Mouse (Mus musculus) heart, embryonic 14.5 days (tissue): Measurements from ENCODE around the gene Rnls. TPM values are rescaled to one million over a fixed set of nuclear protein-coding genes. Genes with fewer than 3 reads are reported as not detected.
A peak's percentile ranks its signal among the peaks of the same experiment; 100 is the strongest.
"Not testable (repeated sequence)": the region's sequence is repeated elsewhere in the genome, so short reads cannot be mapped to it uniquely, and the experiment has no call there.

Experiments used
- ATAC-seq: fragments of 200-750 bp; cut with Nextera tagmentation; 2 replicates; pipeline ENCODE4 v1.8.0; 2017; ENCODE audit warnings: low read depth, moderate TSS enrichment; ENCODE audit not compliant: insufficient number of reproducible peaks, insufficient read depth, low FRiP score
- H3K27ac ChIP-seq, 2 experiments: fragments of 200-500 bp in 1 of 2; fragments of 300-500 bp in 1 of 2; sonication (generic) in 1 of 2; replicated peaks in 1 of 2; 2 replicates each; pipeline ENCODE4 v1.5.1; 2012 to 2014; ENCODE audit warnings: low read depth in 2 of 2, low read length in 2 of 2, control low read depth in 1 of 2, mild to moderate bottlenecking in 1 of 2, mixed read lengths in 1 of 2; ENCODE audit not compliant: control insufficient read depth in 1 of 2, insufficient read depth in 1 of 2
- H3K27me3 ChIP-seq: fragments of 300-500 bp; sonication (generic); 2 replicates; pipeline ENCODE4 v1.6.1; 2014; ENCODE audit warnings: mild to moderate bottlenecking, low read length, control low read depth; ENCODE audit not compliant: control insufficient read depth, insufficient read depth
- H3K36me3 ChIP-seq: fragments of 300-500 bp; sonication (generic); 2 replicates; pipeline ENCODE4 v1.6.1; 2014; ENCODE audit warnings: mild to moderate bottlenecking, control low read depth, low read length, mixed read lengths; ENCODE audit not compliant: control insufficient read depth, insufficient read depth
- H3K4me1 ChIP-seq, 2 experiments: fragments of 200-500 bp in 1 of 2; fragments of 300-500 bp in 1 of 2; sonication (generic) in 1 of 2; 2 replicates each; pipeline ENCODE4 v1.6.1; 2012 to 2014; ENCODE audit warnings: low read length in 2 of 2, control low read depth in 1 of 2, mixed read lengths in 1 of 2; ENCODE audit not compliant: control insufficient read depth in 2 of 2, insufficient read depth in 2 of 2
- H3K4me2 ChIP-seq: fragments of 300-500 bp; sonication (generic); 2 replicates; pipeline ENCODE4 v1.6.1; 2014; ENCODE audit warnings: mild to moderate bottlenecking, low read length
- H3K4me3 ChIP-seq, 2 experiments: fragments of 200-500 bp in 1 of 2; fragments of 300-500 bp in 1 of 2; sonication (generic) in 1 of 2; 2 replicates each; pipeline ENCODE4 v1.5.1; 2012 to 2014; ENCODE audit warnings: low read length in 2 of 2, mild to moderate bottlenecking in 2 of 2, control low read depth in 1 of 2, low read depth in 1 of 2, moderate library complexity in 1 of 2; ENCODE audit not compliant: control insufficient read depth in 1 of 2, insufficient read depth in 1 of 2
- H3K9ac ChIP-seq: fragments of 300-500 bp; sonication (generic); 2 replicates; pipeline ENCODE4 v1.6.1; 2014; ENCODE audit warnings: mild to moderate bottlenecking, low read length
- H3K9me3 ChIP-seq: fragments of 300-500 bp; sonication (generic); 2 replicates; pipeline ENCODE4 v1.6.1; 2016; ENCODE audit warnings: low read length, control low read depth; ENCODE audit not compliant: control insufficient read depth
- WGBS: fragments of 180-500 bp; shearing (Covaris S2); extraction: QIAGEN DNeasy Blood & Tissue Kit; methylation state at CpG from one replicate; pipeline ENCODE4 v1.1.7; 2014; 5-methylcytosine and 5-hydroxymethylcytosine counted together
- polyA plus RNA-seq: library from polyadenylated mRNA; unstranded; fragments of >200 nt; fragmentation: Nextera tagmentation; extraction: Ambion mirVana; gene quantifications from 2 replicates; pipeline ENCODE4 v1.2.1, GENCODE M21; 2014

Gene Rnls
- polyA plus RNA-seq = 11.5 and 12.0 TPM in 2 replicates

DNA sequence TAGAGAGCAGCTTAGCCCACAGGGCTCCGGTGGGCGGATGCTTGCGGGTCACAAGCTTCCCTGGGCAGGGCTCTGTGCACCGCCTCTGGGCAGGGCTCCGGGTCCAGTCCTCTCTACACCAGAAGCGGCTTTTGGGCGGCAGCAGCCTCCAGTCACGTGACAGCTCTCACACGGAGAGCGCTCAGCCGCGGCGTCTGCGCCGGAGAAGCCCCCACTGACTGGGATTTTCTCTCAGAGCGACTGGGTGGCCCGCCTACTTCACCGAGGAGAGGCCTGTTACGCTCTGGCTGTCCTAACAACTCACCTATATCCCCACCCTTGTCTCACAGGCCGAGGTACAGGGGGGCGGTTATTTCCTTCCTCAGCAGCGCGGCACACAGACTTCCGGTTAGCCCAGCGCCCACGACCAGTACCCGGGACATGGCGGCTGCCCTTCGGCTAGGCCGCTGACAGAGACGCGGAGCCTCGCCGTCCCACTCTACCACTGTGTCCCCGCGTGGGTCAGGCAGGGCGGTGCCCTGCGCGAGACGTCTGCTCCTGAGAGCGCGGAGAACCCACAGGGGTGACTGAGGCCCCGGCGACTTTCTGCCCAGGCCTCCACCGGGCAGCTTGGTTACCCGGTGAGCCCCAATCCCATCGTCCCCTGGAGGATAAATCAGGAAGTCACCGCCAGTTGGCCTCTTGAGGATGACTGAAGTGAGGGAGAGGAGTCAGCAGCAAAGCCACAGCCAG is at the start of gene Rnls:
TSS of gene Rnls (minus strand) at position 645 of the 732 bp plus-strand sequence.
- Histone ChIP-seq H3K27ac (peak within 1 kb of the TSS; percentile 74 to 90), H3K4me2 (peak within 1 kb of the TSS; percentile 75), H3K9me3 (no peaks in the 10 kb centered on the region), H3K9ac (peak within 1 kb of the TSS; percentile 89), H3K4me1 (no peaks in the 10 kb centered on the region), H3K27me3 (no peaks in the 10 kb centered on the region), H3K36me3 (no peaks in the 10 kb centered on the region), H3K4me3 (peak within 1 kb of the TSS; percentile 60 to 61)
- ATAC-seq = peak; percentile 97
- under 1% methylated on average over 48 of the region's 48 CpGs for WGBS

- no peak overlapping the region for H3K27ac ChIP-seq
- no peaks in the 10 kb centered on the region for H3K4me1 ChIP-seq
- H3K27me3 ChIP-seq = no peaks in the 10 kb centered on the region
- no peak overlapping the region for H3K9ac ChIP-seq
- no peak for ATAC-seq
- WGBS = 29% methylated on average over 2 of the region's 2 CpGs
- H3K4me3 ChIP-seq = no peak overlapping the region
- no peak overlapping the region for H3K4me2 ChIP-seq
- H3K36me3 ChIP-seq = no peaks in the 10 kb centered on the region
- no peaks in the 10 kb centered on the region for H3K9me3 ChIP-seq
Measured at GRCm38 (mm10) chr19:33429457-33429856, 37.4 kb upstream of the Rnls start.

DNA sequence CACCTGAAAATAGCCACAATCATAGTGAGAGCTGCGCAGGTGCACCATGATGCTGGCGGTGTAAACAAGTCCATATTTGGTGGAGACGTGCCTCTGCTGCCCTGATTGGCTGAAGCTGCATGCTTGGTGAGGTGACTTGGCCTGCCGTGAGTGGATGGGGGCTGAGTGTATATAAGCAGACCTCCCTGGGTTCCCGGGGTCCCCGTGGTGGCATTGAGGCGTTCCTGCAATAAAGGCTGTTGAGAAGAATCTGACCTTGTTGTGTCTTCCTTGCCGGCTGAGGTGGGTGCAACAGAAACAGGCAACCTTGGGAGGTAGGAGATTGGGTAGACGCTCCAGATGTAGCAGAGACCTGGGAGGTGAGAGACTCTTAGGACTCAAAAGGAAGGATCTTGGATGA is 27.3 kb upstream of the Rnls start:
- not testable (repeated sequence) for ATAC-seq, H3K9me3 ChIP-seq, H3K27ac ChIP-seq, H3K36me3 ChIP-seq, H3K9ac ChIP-seq, H3K27me3 ChIP-seq, H3K4me2 ChIP-seq, H3K4me1 ChIP-seq, H3K4me3 ChIP-seq
- WGBS = 84% methylated on average over 9 of the region's 9 CpGs

- 87% methylated on average over 2 of the region's 2 CpGs for WGBS
- H3K27me3 ChIP-seq = no peaks in the 10 kb centered on the region
- H3K4me2 ChIP-seq = no peak overlapping the region
- H3K4me1 ChIP-seq = no peaks in the 10 kb centered on the region
- no peak for ATAC-seq
- H3K4me3 ChIP-seq = no peak overlapping the region
- H3K36me3 ChIP-seq = no peaks in the 10 kb centered on the region
- no peak overlapping the region for H3K27ac ChIP-seq
- no peak overlapping the region for H3K9ac ChIP-seq
- no peaks in the 10 kb centered on the region for H3K9me3 ChIP-seq
Measured at GRCm38 (mm10) chr19:33380825-33381224, 11.3 kb downstream of the Rnls start.

DNA sequence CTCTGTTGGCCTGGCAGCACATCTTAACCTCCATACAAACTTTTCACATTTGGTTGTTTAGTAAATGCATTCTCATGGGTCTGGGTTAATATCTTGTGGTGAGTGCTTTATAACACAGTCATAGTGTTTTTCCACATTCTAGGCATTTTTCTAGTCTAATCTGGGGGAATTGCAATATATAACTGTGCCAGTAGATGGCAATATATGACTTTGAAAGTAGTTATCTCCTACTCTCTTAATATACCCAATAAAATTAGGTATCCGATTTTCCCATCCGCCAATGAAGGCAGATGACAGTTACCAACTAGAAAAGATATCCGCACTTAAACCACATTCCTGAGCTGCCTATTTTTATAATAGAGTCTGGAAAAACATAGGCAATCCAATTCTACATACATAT is 11.7 kb downstream of the Rnls start:
- Histone ChIP-seq H3K36me3 (no peaks in the 10 kb centered on the region), H3K9me3 (no peaks in the 10 kb centered on the region), H3K9ac (no peak overlapping the region), H3K4me3 (no peak overlapping the region), H3K27ac (no peak overlapping the region), H3K4me2 (no peak overlapping the region), H3K4me1 (no peaks in the 10 kb centered on the region), H3K27me3 (no peaks in the 10 kb centered on the region)
- no peak for ATAC-seq
- WGBS = 10% methylated on average over 3 of the region's 3 CpGs

DNA sequence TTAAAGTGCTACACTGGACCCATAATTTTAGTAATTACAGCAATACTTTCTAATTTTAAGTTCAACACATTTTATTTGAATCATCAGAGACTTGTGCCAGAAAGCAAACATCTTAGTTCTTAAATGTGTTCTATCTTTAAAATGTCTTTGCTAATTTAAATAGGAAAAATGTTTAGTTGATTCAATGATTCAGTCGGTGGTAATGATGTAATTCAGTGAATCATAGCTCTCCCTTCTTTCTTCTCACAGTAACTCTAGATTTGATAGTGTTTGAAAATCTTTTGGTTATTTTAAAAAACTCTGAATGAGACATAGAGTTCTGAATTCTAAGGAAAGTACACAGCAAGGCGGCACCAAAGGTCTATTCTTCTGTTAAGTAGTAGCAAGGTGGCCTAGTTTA is 23.3 kb downstream of the Rnls start:
- Histone ChIP-seq H3K9me3 (no peaks in the 10 kb centered on the region), H3K4me2 (no peak overlapping the region), H3K4me1 (no peaks in the 10 kb centered on the region), H3K4me3 (no peak overlapping the region), H3K36me3 (no peaks in the 10 kb centered on the region), H3K27ac (no peak overlapping the region), H3K9ac (no peak overlapping the region), H3K27me3 (no peaks in the 10 kb centered on the region)
- ATAC-seq = no peak
- WGBS = 73% methylated on average over 2 of the region's 2 CpGs

- Histone ChIP-seq H3K4me2 (no peak overlapping the region), H3K27me3 (no peaks in the 10 kb centered on the region), H3K9ac (no peak overlapping the region), H3K4me1 (no peaks in the 10 kb centered on the region), H3K9me3 (no peaks in the 10 kb centered on the region), H3K27ac (no peak overlapping the region), H3K4me3 (no peak overlapping the region), H3K36me3 (no peaks in the 10 kb centered on the region)
- ATAC-seq = no peak
- WGBS = 5% methylated on average over 3 of the region's 3 CpGs
Measured at GRCm38 (mm10) chr19:33366661-33367060, 25.4 kb downstream of the Rnls start.

GRCm38 (mm10) chr19:33357019-33357418 is 35.1 kb downstream of the Rnls start:
- no peaks in the 10 kb centered on the region for H3K27me3 ChIP-seq
- H3K9ac ChIP-seq = no peak overlapping the region
- ATAC-seq = no peak
- H3K4me1 ChIP-seq = no peaks in the 10 kb centered on the region
- no peak overlapping the region for H3K4me2 ChIP-seq
- no peak overlapping the region for H3K27ac ChIP-seq
- WGBS = 24% methylated on average over 3 of the region's 3 CpGs
- no peaks in the 10 kb centered on the region for H3K9me3 ChIP-seq
- no peaks in the 10 kb centered on the region for H3K36me3 ChIP-seq
- no peak overlapping the region for H3K4me3 ChIP-seq
